Mouse (Mus musculus) embryo, embryonic 11 days (tissue): ENCODE data around the gene Gm28729.
"Not testable (repeated sequence)": the region's sequence is repeated elsewhere in the genome, so short reads cannot be mapped to it uniquely, and the experiment has no call there.

ENCODE experiments used
- DNase-seq: peaks from one replicate; pipeline ENCODE4 v3.0.0-alpha.2; 2015

Gm28729 gene

GRCm38 (mm10) chr9:96517429-96517828 lies 7.6 kb downstream of the Gm28729 start:
- no peak for DNase-seq

GRCm38 (mm10) chr9:96516806-96517205 lies 8.3 kb downstream of the Gm28729 start:
- no peak for DNase-seq

- DNase-seq = no peak
These were observed 9.3 kb downstream of the Gm28729 start for GRCm38 (mm10) chr9:96515737-96516136.

- DNase-seq = no peak
These were observed 10.8 kb downstream of the Gm28729 start for GRCm38 (mm10) chr9:96514278-96514677.

- peak; percentile 84 for DNase-seq
These were observed 19.0 kb downstream of the Gm28729 start for GRCm38 (mm10) chr9:96506011-96506498.

GRCm38 (mm10) chr9:96505156-96505555 lies 19.9 kb downstream of the Gm28729 start:
- DNase-seq = no peak

- DNase-seq = peak; percentile 50
These were observed 20.8 kb downstream of the Gm28729 start for GRCm38 (mm10) chr9:96504116-96504895.

GRCm38 (mm10) chr9:96502856-96503610 lies 22.0 kb downstream of the Gm28729 start:
- no peak for DNase-seq

GRCm38 (mm10) chr9:96501217-96501616 lies 23.8 kb downstream of the Gm28729 start:
- no peak for DNase-seq

- DNase-seq = peak; percentile 44
These were observed 31.9 kb downstream of the Gm28729 start for GRCm38 (mm10) chr9:96493212-96493611.

- peak; percentile 69 for DNase-seq
These were observed 33.3 kb downstream of the Gm28729 start for GRCm38 (mm10) chr9:96491810-96492209.

GRCm38 (mm10) chr9:96487869-96488268 lies 37.2 kb downstream of the Gm28729 start:
- not testable (repeated sequence) for DNase-seq

- no peak for DNase-seq
These were observed 41.4 kb downstream of the Gm28729 start for GRCm38 (mm10) chr9:96483648-96484047.

- no peak for DNase-seq
These were observed 42.0 kb downstream of the Gm28729 start for GRCm38 (mm10) chr9:96483028-96483427.

- peak; percentile 99 for DNase-seq
These were observed 46.8 kb downstream of the Gm28729 start, which contains the start of gene Rnf7 for GRCm38 (mm10) chr9:96478071-96478888. Rnf7 (minus strand) TSS chr9:96478675.

GRCm38 (mm10) chr9:96472356-96472755 lies 52.7 kb downstream of the Gm28729 start:
- DNase-seq = no peak

- DNase-seq = not testable (repeated sequence)
These were observed 53.4 kb downstream of the Gm28729 start for GRCm38 (mm10) chr9:96471681-96472080.

- no peak for DNase-seq
These were observed 54.6 kb downstream of the Gm28729 start for GRCm38 (mm10) chr9:96470266-96470974.

GRCm38 (mm10) chr9:96469556-96470265 lies 55.4 kb downstream of the Gm28729 start:
- DNase-seq = no peak

- no peak for DNase-seq
These were observed 61.4 kb downstream of the Gm28729 start for GRCm38 (mm10) chr9:96463708-96464107.

GRCm38 (mm10) chr9:96461607-96462006 lies 63.5 kb downstream of the Gm28729 start:
- no peak for DNase-seq
